Mouse (Mus musculus) megakaryocyte, embryonic 14.5 days (primary cell): Measurements from ENCODE around the gene Ctcfl.

Source experiments
- FLI1 ChIP-seq: IDR thresholded peaks from 2 replicates; pipeline ENCODE4 v1.6.1; 2012; ENCODE audit warnings: low read length, inconsistent platforms, mixed read lengths
- GATA1 ChIP-seq: IDR thresholded peaks from 3 replicates; pipeline ENCODE4 v1.6.1; 2012; ENCODE audit warnings: mixed read lengths, low read length, inconsistent platforms, borderline replicate concordance

- no peak for TF ChIP-seq GATA1
- no peak for TF ChIP-seq FLI1
Observed at GRCm38 (mm10) chr2:173052881-173053280, 66.4 kb downstream of the Ctcfl start.
